ENCODE assay signal across 17 mouse cellular contexts in the genomic region with DNA sequence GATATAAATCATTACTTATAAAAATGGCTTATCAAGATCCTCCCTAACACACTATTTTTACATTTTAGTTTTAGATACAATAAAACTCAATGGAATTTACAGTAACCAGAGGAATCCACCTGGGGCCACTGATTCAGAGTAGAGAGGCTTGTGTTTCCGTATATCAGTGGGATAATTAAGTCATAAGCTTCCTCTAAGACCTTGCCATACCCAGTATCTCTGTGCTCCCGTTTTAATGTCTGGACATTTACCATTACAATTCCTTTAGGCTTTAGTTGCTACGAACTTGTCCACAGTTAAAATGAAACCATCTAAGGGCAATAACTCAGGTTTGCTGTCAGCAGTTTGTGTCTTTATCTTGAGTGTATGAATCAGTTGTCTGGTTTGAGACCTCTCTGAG.
"Had no signal": no experiment of that assay in that cellular context is flagged by ENCODE, and none has a peak within 500 bp of the region (broad histone marks: within the 10 kb centered on the region; RNA-seq: fewer than 3 reads in every experiment).

No protein-coding gene starts in this region.

- DNase-seq: lung, adult 18-20 months; lung, embryonic 14.5 days; lung, postnatal 10 days; lung, postnatal 4 days; midbrain, embryonic 14.5 days; retina, postnatal 1 day; right cerebral cortex, adult 18-20 months; right cerebral cortex, postnatal 25 days; right cerebral cortex, postnatal 4 days; spleen, adult 18-20 months; thymus, adult 18-20 months; thymus, postnatal 14 days; thymus, postnatal 36 days had no signal

- H3K27me3 ChIP-seq: midbrain, embryonic 12.5 days; neural tube, embryonic 13.5 days; neural tube, embryonic 15.5 days had no signal

- H3K27ac ChIP-seq: midbrain, embryonic 10.5 days; midbrain, embryonic 12.5 days; neural tube, embryonic 13.5 days; neural tube, embryonic 15.5 days had no signal

- H3K9me3 ChIP-seq: midbrain, embryonic 10.5 days; midbrain, embryonic 12.5 days; neural tube, embryonic 13.5 days; neural tube, embryonic 15.5 days had no signal

- H3K36me3 ChIP-seq: midbrain, embryonic 10.5 days; midbrain, embryonic 12.5 days; neural tube, embryonic 13.5 days; neural tube, embryonic 15.5 days had no signal

- H3K9ac ChIP-seq: lung, embryonic 14.5 days; midbrain, embryonic 12.5 days; neural tube, embryonic 13.5 days; neural tube, embryonic 15.5 days had no signal

- H3K4me2 ChIP-seq: lung, embryonic 14.5 days; midbrain, embryonic 12.5 days; neural tube, embryonic 13.5 days; neural tube, embryonic 15.5 days had no signal

- H3K4me3 ChIP-seq: midbrain, embryonic 10.5 days; midbrain, embryonic 12.5 days; neural tube, embryonic 13.5 days; neural tube, embryonic 15.5 days had no signal

- H3K4me1 ChIP-seq: midbrain, embryonic 10.5 days; midbrain, embryonic 12.5 days; neural tube, embryonic 13.5 days; neural tube, embryonic 15.5 days had no signal
